Mouse (Mus musculus) lung, postnatal 0 days (tissue): Measurements from ENCODE around the gene Dnhd1. TPM values are rescaled to one million over a fixed set of nuclear protein-coding genes. Genes with fewer than 3 reads are reported as not detected.

Experiments used
- ATAC-seq: fragments of 200-750 bp; cut with Nextera tagmentation; 2 replicates; pipeline ENCODE4 v1.8.0; 2017; ENCODE audit warnings: moderate library complexity
- DNase-seq: peaks from one replicate; pipeline ENCODE4 v3.0.0-alpha.2; 2016; ENCODE audit warnings: low spot score
- H3K27ac ChIP-seq: fragments of 300-500 bp; sonication (generic); 2 replicates; pipeline ENCODE4 v1.5.1; 2014; ENCODE audit warnings: antibody characterized with exemption, mild to moderate bottlenecking, low read length, mixed read lengths
- H3K27me3 ChIP-seq: fragments of 300-500 bp; sonication (generic); replicated peaks from 2 replicates; pipeline ENCODE4 v1.6.1; 2014; ENCODE audit warnings: low read length, mixed read lengths; ENCODE audit not compliant: insufficient read depth
- H3K36me3 ChIP-seq: fragments of 300-500 bp; sonication (generic); 2 replicates; pipeline ENCODE4 v1.6.1; 2014; ENCODE audit warnings: low read length, mixed read lengths; ENCODE audit not compliant: insufficient read depth
- H3K4me1 ChIP-seq: fragments of 300-500 bp; sonication (generic); 2 replicates; pipeline ENCODE4 v1.6.1; 2014; ENCODE audit warnings: antibody characterized with exemption, low read depth, low read length, mixed read lengths; ENCODE audit not compliant: insufficient read depth
- H3K4me2 ChIP-seq: fragments of 300-500 bp; sonication (generic); replicated peaks from 2 replicates; pipeline ENCODE4 v1.6.1; 2014; ENCODE audit warnings: low read depth, mild to moderate bottlenecking, low read length, moderate library complexity, mixed read lengths
- H3K4me3 ChIP-seq: fragments of 300-500 bp; sonication (generic); 2 replicates; pipeline ENCODE4 v1.5.1; 2014; ENCODE audit warnings: low read depth, low read length
- H3K9ac ChIP-seq: fragments of 300-500 bp; sonication (generic); replicated peaks from 2 replicates; pipeline ENCODE4 v1.6.1; 2014; ENCODE audit warnings: low read depth, mild to moderate bottlenecking
- H3K9me3 ChIP-seq: fragments of 300-500 bp; sonication (generic); 2 replicates; pipeline ENCODE4 v1.6.1; 2016; ENCODE audit warnings: low read length, mixed read lengths
- CTCF ChIP-seq: IDR thresholded peaks from 2 replicates; pipeline ENCODE4 v1.5.1; 2016; ENCODE audit warnings: antibody characterized with exemption, mild to moderate bottlenecking
- EP300 ChIP-seq: IDR thresholded peaks from 2 replicates; pipeline ENCODE4 v1.6.1; 2016; ENCODE audit warnings: antibody characterized with exemption, mild to moderate bottlenecking, control low read depth
- WGBS: fragments of 180-500 bp; shearing (Covaris S2); extraction: QIAGEN DNeasy Blood & Tissue Kit; methylation state at CpG from one replicate; pipeline ENCODE4 v1.1.7; 2014; 5-methylcytosine and 5-hydroxymethylcytosine counted together
- polyA plus RNA-seq: library from polyadenylated mRNA; unstranded; fragments of >200 nt; fragmentation: Nextera tagmentation; extraction: Ambion mirVana; gene quantifications from 2 replicates; pipeline ENCODE4 v1.2.1, GENCODE M21; 2015

Gene Dnhd1
- polyA plus RNA-seq, 1 experiment from 2014 or later: 0.79 TPM

DNA sequence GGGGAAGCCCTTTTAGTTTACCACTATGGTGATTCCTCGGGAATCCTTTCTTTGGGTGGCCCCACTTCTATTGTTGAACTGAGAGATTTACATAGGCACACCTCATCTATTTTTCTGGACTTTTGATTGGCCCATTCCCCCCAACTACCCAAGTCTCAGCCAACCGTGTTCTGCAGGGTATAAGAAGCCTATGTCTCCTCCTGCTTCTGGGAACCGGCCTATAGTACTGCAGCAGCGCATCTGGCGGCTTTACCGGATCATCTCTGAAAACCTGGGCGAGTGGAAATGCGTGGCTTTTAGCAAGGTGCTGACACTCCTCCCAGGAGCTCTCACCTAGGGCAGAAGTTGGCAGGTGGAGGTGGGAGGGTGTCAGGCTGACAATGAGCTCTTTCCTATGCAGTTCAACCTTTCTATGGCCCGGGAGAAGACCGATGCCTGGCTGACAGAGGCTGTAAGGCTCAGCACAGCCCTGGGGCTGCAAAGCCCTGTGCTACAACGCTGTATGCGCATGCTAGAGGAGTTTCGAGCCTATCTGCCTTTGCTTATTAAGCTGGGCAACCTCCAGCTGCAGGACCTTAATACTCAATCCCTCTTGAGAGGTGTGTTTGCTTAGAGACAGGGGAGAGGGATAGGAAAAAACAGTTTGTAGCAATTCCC is 35.0 kb downstream of the Dnhd1 start:
- Histone ChIP-seq H3K36me3 (no peaks in the 10 kb centered on the region), H3K4me2 (no peak overlapping the region), H3K4me1 (no peaks in the 10 kb centered on the region), H3K9ac (no peak overlapping the region), H3K27me3 (no peaks in the 10 kb centered on the region), H3K4me3 (no peak overlapping the region), H3K9me3 (no peaks in the 10 kb centered on the region), H3K27ac (no peak overlapping the region)
- no peak for DNase-seq
- ATAC-seq: peak; percentile 35; the same call in 1 of the 2 replicates
- 15% methylated on average over 13 of the region's 13 CpGs for WGBS
- TF ChIP-seq CTCF (no peak), EP300 (no peak)

DNA sequence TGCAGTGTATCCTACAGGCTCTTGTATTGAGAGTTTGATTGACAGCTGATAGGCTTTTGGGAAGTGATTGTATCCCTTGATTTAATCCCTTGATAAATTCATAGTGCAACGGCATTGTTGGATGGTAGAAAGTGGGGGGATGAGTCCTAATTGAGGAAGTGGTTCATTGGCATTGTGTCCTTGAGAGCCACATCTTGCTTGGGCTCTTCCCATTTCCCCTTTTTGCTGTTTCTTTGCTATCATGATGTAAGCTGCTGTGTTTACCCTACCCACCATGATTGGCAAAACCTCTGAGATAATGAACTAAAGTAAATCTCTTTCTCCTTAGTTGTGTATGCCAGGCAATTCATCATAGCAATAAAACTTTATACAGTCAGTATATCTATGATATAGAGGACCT is 40.2 kb downstream of the Dnhd1 start:
- Histone ChIP-seq H3K27ac (no peak overlapping the region), H3K4me1 (no peaks in the 10 kb centered on the region), H3K9ac (no peak overlapping the region), H3K27me3 (no peaks in the 10 kb centered on the region), H3K9me3 (no peaks in the 10 kb centered on the region), H3K36me3 (no peaks in the 10 kb centered on the region), H3K4me2 (no peak overlapping the region), H3K4me3 (no peak overlapping the region)
- DNase-seq: peak; percentile 10
- WGBS: 56% methylated on average over 1 of the region's 1 CpGs
- TF ChIP-seq CTCF (no peak), EP300 (no peak)
- ATAC-seq: no peak

DNA sequence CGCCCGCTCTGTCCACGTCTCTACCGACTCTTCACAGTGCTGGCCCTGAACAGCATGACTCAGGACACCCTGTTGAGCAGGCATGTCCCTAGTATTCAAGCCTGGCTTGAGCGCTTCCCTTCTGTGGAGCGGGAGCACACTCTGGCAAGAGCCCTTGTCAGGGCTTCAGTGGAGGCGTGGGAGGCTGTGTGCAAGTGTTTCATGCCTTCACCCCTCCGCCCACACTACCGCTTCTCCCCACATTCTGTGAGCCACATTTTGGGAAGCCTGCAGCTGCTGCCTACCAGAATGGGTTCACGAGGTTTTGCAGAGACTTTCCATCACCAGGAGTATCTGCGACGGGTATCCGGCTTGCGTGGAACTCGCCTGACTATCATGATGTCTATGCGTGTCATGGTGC is 52.6 kb downstream of the Dnhd1 start:
- Histone ChIP-seq H3K4me1 (no peaks in the 10 kb centered on the region), H3K36me3 (no peaks in the 10 kb centered on the region), H3K4me2 (no peak overlapping the region), H3K9me3 (no peaks in the 10 kb centered on the region), H3K27ac (no peak overlapping the region), H3K27me3 (no peaks in the 10 kb centered on the region), H3K4me3 (no peak overlapping the region), H3K9ac (no peak overlapping the region)
- DNase-seq (no peak), ATAC-seq (no peak)
- 79% methylated on average over 16 of the region's 16 CpGs for WGBS
- TF ChIP-seq CTCF: no peak
- no peak for TF ChIP-seq EP300

DNA sequence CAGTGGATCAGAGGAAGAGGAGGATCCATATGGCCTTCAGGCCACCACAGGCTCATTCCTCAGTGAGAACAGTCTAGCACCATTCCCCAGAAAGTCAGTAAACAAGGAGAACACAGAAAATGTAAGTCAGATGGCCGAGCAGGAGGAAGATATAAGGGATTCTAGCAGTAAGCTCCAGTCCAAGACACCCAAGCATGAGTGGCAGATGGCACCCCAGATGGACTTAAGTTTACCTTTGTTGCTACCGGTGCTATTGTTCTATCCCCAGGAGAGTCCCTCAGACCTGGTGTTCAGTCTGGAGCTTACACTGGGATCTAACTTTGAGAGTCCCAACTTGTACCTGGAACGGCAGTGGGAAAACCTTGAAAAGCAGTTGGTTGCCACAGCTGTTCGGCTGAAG is 53.2 kb downstream of the Dnhd1 start:
- no peaks in the 10 kb centered on the region for H3K36me3 ChIP-seq
- no peak overlapping the region for H3K4me3 ChIP-seq
- no peak overlapping the region for H3K27ac ChIP-seq
- WGBS: 86% methylated on average over 4 of the region's 4 CpGs
- DNase-seq (no peak), ATAC-seq (no peak)
- no peaks in the 10 kb centered on the region for H3K27me3 ChIP-seq
- no peak overlapping the region for H3K9ac ChIP-seq
- TF ChIP-seq CTCF: no peak
- TF ChIP-seq EP300: no peak
- H3K4me1 ChIP-seq: no peaks in the 10 kb centered on the region
- no peaks in the 10 kb centered on the region for H3K9me3 ChIP-seq
- no peak overlapping the region for H3K4me2 ChIP-seq

DNA sequence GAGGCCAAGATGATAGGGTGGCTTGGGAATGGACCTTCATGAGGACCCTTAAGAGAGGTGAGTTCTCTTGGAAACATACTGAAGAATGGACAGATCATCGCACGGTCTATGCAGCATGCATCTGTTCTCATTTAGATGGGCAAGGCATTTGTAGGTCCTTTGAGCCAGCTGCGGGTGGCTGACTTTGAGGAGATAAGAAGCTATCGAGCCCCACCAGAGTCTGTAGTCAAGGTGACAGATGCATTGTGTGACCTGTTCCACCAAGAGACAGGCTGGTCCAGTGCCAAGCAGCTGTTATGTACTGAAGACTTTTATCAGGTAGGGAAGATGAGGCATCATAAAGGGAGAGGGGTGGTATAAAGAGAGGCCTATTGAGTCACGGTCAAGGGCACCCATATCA is 58.1 kb downstream of the Dnhd1 start:
- no peak for TF ChIP-seq CTCF
- TF ChIP-seq EP300: no peak

DNA sequence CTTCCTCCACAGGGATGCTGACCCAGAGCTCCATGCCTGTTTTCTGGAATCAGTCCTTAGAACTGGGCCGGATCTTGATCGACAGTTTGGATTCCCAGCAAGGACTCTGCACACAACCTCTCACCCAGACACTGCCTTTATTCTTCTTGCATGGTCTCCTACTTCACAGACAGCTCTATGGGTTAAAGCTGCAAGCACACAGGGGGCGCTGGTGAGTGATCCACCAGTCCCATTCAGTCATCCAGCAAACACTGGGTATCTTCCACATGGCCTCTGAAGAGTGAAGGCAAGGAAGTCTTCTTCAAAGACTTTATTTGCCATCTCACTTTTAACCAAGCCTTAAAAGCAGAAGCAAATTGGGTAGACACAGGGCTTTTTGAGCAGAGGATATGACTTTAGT is 64.7 kb downstream of the Dnhd1 start:
- peak; percentile 22; the same call in 1 of the 2 replicates for TF ChIP-seq CTCF
- TF ChIP-seq EP300: no peak
- no peaks in the 10 kb centered on the region for H3K9me3 ChIP-seq
- no peak overlapping the region for H3K4me2 ChIP-seq
- no peaks in the 10 kb centered on the region for H3K27me3 ChIP-seq
- no peak overlapping the region for H3K27ac ChIP-seq
- ATAC-seq (no peak), DNase-seq (no peak)
- no peak overlapping the region for H3K9ac ChIP-seq
- 56% methylated on average over 3 of the region's 3 CpGs for WGBS
- no peaks in the 10 kb centered on the region for H3K4me1 ChIP-seq
- no peaks in the 10 kb centered on the region for H3K36me3 ChIP-seq
- H3K4me3 ChIP-seq: no peak overlapping the region

More for the DNA sequence above, 58.1 kb downstream of the Dnhd1 start:
- DNase-seq: no peak
- no peaks in the 10 kb centered on the region for H3K4me1 ChIP-seq
- H3K36me3 ChIP-seq: no peaks in the 10 kb centered on the region
- no peak overlapping the region for H3K4me2 ChIP-seq
- WGBS: 86% methylated on average over 5 of the region's 5 CpGs
- H3K27ac ChIP-seq: no peak overlapping the region
- no peaks in the 10 kb centered on the region for H3K9me3 ChIP-seq
- H3K27me3 ChIP-seq: no peaks in the 10 kb centered on the region
- H3K9ac ChIP-seq: no peak overlapping the region
- no peak for ATAC-seq
- no peak overlapping the region for H3K4me3 ChIP-seq

DNA sequence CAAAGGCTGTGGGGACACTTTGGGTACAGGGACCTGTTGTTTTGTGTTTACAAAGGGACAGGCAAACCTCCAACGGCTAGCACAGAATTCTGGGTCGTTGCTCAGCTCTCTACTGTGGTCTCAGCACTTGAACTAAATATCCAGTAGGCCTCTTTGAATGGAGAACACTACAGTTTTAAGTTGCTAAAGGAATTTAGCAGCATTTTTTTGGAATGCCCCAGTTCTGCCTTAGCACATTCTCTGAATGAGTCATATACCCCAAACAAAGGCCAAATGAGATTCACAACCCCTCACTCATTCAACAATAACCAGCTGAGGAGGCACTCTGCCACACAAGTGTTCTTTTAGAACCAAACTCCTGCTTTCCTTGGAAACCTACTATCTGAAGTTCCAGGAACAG is 71.3 kb downstream of the Dnhd1 start:
- H3K4me1 ChIP-seq: no peaks in the 10 kb centered on the region
- H3K9ac ChIP-seq: no peak overlapping the region
- peak; percentile 23 for DNase-seq
- 56% methylated on average over 2 of the region's 2 CpGs for WGBS
- H3K4me3 ChIP-seq: no peak overlapping the region
- no peaks in the 10 kb centered on the region for H3K36me3 ChIP-seq
- no peak overlapping the region for H3K4me2 ChIP-seq
- ATAC-seq: peak; percentile 41
- no peak overlapping the region for H3K27ac ChIP-seq
- no peak for TF ChIP-seq EP300
- no peak for TF ChIP-seq CTCF
- H3K9me3 ChIP-seq: no peaks in the 10 kb centered on the region
- no peaks in the 10 kb centered on the region for H3K27me3 ChIP-seq
